Mouse (Mus musculus) midbrain, embryonic 10.5 days (tissue): ENCODE results near the gene Gm8439. TPM values are rescaled to one million over a fixed set of nuclear protein-coding genes. Genes with fewer than 3 reads are reported as not detected.
"Not testable (repeated sequence)": the region's sequence is repeated elsewhere in the genome, so short reads cannot be mapped to it uniquely, and the experiment has no call there.

ENCODE experiments used
- DNase-seq: peaks from one replicate; pipeline ENCODE4 v3.0.0-alpha.2; 2017; ENCODE audit warnings: low spot score
- H3K27ac ChIP-seq: fragments of 300-500 bp; sonication (generic); replicated peaks from 2 replicates; pipeline ENCODE4 v1.5.1; 2016; ENCODE audit warnings: mild to moderate bottlenecking
- H3K27me3 ChIP-seq: fragments of 300-500 bp; sonication (generic); 2 replicates; pipeline ENCODE4 v1.6.1; 2016; ENCODE audit warnings: low read depth, mild to moderate bottlenecking; ENCODE audit not compliant: poor library complexity, severe bottlenecking
- H3K36me3 ChIP-seq: fragments of 300-500 bp; sonication (generic); 2 replicates; pipeline ENCODE4 v1.6.1; 2016; ENCODE audit warnings: mild to moderate bottlenecking, moderate library complexity
- H3K4me1 ChIP-seq: fragments of 300-500 bp; sonication (generic); 2 replicates; pipeline ENCODE4 v1.6.1; 2016
- H3K4me3 ChIP-seq: fragments of 300-500 bp; sonication (generic); 2 replicates; pipeline ENCODE4 v1.5.1; 2016; ENCODE audit warnings: mild to moderate bottlenecking, moderate library complexity
- H3K9me3 ChIP-seq: fragments of 300-500 bp; sonication (generic); replicated peaks from 2 replicates; pipeline ENCODE4 v1.6.1; 2016; ENCODE audit warnings: mild to moderate bottlenecking
- WGBS: fragments of 180-500 bp; shearing (Covaris S2); methylation state at CpG from one replicate; pipeline ENCODE4 v1.1.7; 2016; 5-methylcytosine and 5-hydroxymethylcytosine counted together
- polyA plus RNA-seq: library from polyadenylated mRNA; unstranded; fragments of >200 nt; fragmentation: Nextera tagmentation; extraction: Ambion mirVana; gene quantifications from 2 replicates; pipeline ENCODE4 v1.2.1, GENCODE M21; 2016

Gene Gm8439
- polyA plus RNA-seq, 1 experiment from 2014 or later = not detected

DNA sequence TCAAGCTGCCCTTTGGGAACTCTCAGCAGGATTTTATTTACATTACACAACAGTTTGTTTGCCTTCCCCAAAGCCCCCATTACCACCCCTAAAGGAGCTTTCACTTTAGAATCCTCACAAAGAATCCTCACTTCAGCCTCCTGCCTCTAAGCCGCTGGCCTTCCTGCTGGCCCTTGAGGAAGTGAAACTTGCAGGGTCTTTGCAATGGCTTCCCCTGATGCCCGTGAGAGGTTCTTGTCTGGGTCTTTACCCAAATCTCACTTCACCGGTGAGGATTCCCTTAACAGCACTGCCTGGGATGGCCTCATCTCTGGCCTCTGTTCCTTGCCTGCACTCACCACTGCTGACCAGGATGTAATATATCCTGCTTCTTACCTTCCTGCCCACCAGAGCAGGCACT is 525 bp downstream of the Gm8439 start:
- peak overlapping the region; percentile 38; the same call in 1 of the 2 replicates for H3K27ac ChIP-seq
- H3K4me1 ChIP-seq = peaks cover 18% of the 10 kb centered on the region
- DNase-seq = no peak
- no peaks in the 10 kb centered on the region for H3K36me3 ChIP-seq
- no peak overlapping the region for H3K4me3 ChIP-seq
- no peaks in the 10 kb centered on the region for H3K9me3 ChIP-seq
- peaks cover 26% of the 10 kb centered on the region for H3K27me3 ChIP-seq
- WGBS = 9% methylated on average over 3 of the region's 3 CpGs

DNA sequence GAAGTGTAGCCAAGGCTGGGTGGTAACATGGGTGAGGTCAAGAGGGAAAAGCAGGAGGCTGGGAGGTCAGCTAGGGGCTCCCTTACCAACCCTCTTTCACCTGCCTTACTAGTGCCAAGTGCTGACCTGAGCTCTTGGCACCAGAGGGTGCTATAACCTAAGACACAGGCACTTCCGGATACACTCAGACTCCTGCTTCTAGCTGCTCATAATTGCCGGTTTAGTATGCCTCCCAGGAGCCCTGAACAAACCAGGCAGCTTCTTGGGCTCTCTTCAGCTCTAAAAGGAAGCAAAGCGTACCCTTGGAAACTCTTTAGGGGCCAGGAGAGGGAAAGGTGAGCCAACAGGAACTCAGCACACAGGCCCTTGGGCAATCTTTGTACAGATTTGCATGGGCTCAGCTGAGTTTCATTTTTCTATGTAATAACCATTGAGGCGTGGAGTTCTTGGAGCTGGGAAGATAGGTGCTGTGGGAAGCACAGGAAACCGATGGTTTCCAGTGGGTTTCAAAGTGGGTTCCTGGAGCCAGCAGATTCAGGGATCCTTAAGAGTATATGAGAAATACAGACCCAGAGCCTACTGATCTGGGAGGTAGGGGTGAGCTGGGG is 1.4 kb downstream of the Gm8439 start:
- WGBS = 38% methylated on average over 5 of the region's 5 CpGs
- Histone ChIP-seq H3K27me3 (peaks cover 26% of the 10 kb centered on the region), H3K4me1 (peaks cover 16% of the 10 kb centered on the region), H3K36me3 (no peaks in the 10 kb centered on the region), H3K4me3 (no peak overlapping the region), H3K27ac (no peak overlapping the region), H3K9me3 (no peaks in the 10 kb centered on the region)
- peak; percentile 64 for DNase-seq

DNA sequence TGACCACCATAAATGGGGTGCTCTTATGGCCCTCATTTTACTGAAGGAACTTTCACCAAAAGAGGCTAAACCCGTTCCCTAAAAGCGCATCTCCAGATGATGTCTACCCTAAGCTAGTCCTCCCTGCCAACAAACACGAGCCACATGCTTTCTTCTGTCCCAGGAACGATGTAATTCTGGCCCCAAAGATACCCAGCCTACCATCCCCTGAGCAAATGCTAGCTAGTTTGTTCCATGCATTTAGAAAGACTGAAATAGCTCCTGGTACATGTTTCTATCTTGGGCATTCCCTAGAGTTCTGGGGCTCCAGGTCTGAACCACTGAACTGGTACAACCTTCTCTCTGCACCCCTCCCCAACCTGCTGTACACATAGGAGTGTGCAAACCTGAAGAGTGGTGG is 2.4 kb downstream of the Gm8439 start:
- no peaks in the 10 kb centered on the region for H3K9me3 ChIP-seq
- peaks cover 16% of the 10 kb centered on the region for H3K4me1 ChIP-seq
- DNase-seq = no peak
- peaks cover 26% of the 10 kb centered on the region for H3K27me3 ChIP-seq
- no peak overlapping the region for H3K4me3 ChIP-seq
- no peaks in the 10 kb centered on the region for H3K36me3 ChIP-seq
- no peak overlapping the region for H3K27ac ChIP-seq
- WGBS = 84% methylated on average over 4 of the region's 4 CpGs

DNA sequence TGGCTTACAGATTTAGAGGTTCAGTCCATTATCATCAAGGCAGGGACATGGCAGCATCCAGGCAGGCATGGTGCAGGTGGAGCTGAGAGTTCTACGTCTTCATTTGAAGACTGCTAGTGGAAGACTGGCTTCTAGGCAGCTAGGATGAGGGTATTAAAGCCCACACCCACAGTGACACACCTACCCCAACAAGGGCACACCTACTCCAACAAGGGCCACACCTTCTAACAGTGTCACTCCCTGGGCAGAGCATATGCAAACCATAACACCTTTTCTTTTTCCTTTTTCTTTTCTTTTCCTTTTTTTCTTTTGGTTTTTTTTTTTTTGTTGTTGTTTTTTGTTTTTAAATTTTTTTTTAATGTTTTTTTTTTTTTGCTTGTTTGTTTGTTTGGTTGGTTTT is 7.7 kb downstream of the Gm8439 start:
- peaks cover 14% of the 10 kb centered on the region for H3K4me1 ChIP-seq
- WGBS = 82% methylated on average over 1 of the region's 1 CpGs
- not testable (repeated sequence) for H3K27ac ChIP-seq, H3K27me3 ChIP-seq, H3K9me3 ChIP-seq, H3K4me3 ChIP-seq, H3K36me3 ChIP-seq, DNase-seq

GRCm38 (mm10) chr4:120598922-120599321 is 10.4 kb downstream of the Gm8439 start:
- H3K27ac ChIP-seq = no peak overlapping the region

DNA sequence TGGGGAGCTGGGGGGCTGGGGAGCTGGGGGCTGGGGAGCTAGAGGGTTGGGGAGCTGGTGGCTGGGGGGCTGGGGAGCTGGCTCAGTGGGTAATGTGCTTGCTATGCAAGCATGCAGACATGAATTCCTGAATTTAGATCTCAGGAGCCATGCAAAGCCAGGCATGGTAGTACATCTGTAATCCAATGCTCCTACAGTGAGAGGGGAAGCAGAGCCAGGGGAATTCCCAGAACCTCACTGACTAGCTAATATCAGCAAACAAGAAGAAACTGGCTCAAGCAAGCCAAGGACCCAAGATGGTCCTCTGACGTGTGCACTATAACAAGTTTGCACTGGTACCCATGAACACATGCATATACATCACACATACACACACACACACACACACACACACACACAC is 13.2 kb downstream of the Gm8439 start:
- DNase-seq = no peak
- 75% methylated on average over 1 of the region's 1 CpGs for WGBS
- Histone ChIP-seq H3K36me3 (no peaks in the 10 kb centered on the region), H3K27me3 (no peaks in the 10 kb centered on the region), H3K27ac (no peak overlapping the region), H3K9me3 (no peaks in the 10 kb centered on the region), H3K4me3 (no peak overlapping the region), H3K4me1 (peaks cover 20% of the 10 kb centered on the region)

More at GRCm38 (mm10) chr4:120598922-120599321, 10.4 kb downstream of the Gm8439 start:
- Histone ChIP-seq H3K36me3 (no peaks in the 10 kb centered on the region), H3K4me3 (no peak overlapping the region), H3K4me1 (peaks cover 14% of the 10 kb centered on the region), H3K9me3 (no peaks in the 10 kb centered on the region), H3K27me3 (no peaks in the 10 kb centered on the region)
- 16% methylated on average over 2 of the region's 2 CpGs for WGBS
- no peak for DNase-seq

- no peak overlapping the region for H3K27ac ChIP-seq
- DNase-seq = no peak
- H3K27me3 ChIP-seq = no peaks in the 10 kb centered on the region
- no peaks in the 10 kb centered on the region for H3K36me3 ChIP-seq
- no peak overlapping the region for H3K4me3 ChIP-seq
- H3K4me1 ChIP-seq = peaks cover 27% of the 10 kb centered on the region
- H3K9me3 ChIP-seq = no peaks in the 10 kb centered on the region
- WGBS = 79% methylated on average over 3 of the region's 3 CpGs
These were observed 14.1 kb downstream of the Gm8439 start for GRCm38 (mm10) chr4:120602669-120603068.

- no peaks in the 10 kb centered on the region; the same call in 1 of the 2 replicates for H3K9me3 ChIP-seq
- no peaks in the 10 kb centered on the region for H3K36me3 ChIP-seq
- H3K4me1 ChIP-seq = peaks cover 21% of the 10 kb centered on the region
- no peak overlapping the region for H3K4me3 ChIP-seq
- peak overlapping the region; percentile 72 for H3K27ac ChIP-seq
- 20% methylated on average over 2 of the region's 3 CpGs for WGBS
- no peaks in the 10 kb centered on the region for H3K27me3 ChIP-seq
- DNase-seq = no peak
These were observed 18.4 kb downstream of the Gm8439 start for GRCm38 (mm10) chr4:120606941-120607340.

DNA sequence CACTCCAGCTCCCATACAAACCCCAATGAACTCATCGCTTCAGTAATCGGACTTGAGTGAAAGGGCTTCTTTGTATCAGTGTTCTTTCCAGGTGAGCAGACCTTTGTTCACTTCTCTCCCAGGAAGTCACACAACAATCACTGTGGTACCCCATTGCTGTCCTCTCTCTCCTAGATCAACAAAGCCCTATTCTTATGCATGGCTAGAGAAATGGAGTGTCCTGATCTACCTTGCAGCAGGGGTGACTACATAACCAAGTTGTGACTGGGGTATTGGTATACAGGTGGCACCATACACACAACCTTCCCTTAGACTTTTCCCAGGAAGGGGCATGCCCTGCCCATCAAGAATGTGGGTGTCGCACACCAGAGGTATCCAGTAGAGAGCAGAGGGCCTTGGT is 22.5 kb downstream of the Gm8439 start:
- Histone ChIP-seq H3K27me3 (no peaks in the 10 kb centered on the region), H3K4me1 (peaks cover 60% of the 10 kb centered on the region), H3K36me3 (no peaks in the 10 kb centered on the region), H3K4me3 (no peak overlapping the region), H3K27ac (no peak overlapping the region), H3K9me3 (no peaks in the 10 kb centered on the region; the same call in 1 of the 2 replicates)
- 72% methylated on average over 3 of the region's 3 CpGs for WGBS
- DNase-seq = no peak

GRCm38 (mm10) chr4:120612304-120613080 is 23.9 kb downstream of the Gm8439 start:
- peaks cover 55% of the 10 kb centered on the region for H3K4me1 ChIP-seq
- peak overlapping the region; percentile 42; the same call in 1 of the 2 replicates for H3K27ac ChIP-seq

DNA sequence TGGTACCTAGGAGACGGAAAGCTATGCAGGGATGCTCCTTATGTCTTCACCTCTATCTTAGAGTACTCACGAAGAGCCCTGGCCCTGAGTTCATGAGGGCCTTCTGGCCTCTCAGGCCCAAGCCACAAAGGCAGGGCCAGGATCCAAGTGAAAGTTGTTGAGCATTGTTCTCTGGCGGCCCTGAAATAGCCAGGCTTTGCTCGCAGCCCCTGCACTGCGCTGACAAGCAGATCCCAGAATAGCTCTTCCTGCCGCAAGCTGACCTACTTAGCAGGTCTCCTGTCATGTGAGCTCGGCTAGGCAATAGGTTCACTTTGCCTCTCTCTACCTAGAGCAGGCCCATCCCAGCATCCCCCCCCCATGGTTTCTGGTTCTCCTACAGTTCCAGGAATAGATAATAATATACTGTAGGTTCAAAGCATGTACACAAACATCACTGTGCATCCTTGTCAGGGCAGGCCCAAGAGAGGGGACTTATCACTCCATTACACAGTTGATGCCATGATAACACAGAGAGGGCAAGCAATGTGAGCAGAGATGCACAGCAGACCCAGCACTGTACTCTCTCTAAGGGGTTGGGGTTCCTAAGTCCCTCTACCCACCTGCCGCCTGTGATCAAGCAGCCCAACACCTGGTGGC is 25.3 kb downstream of the Gm8439 start:
- Histone ChIP-seq H3K27me3 (peaks cover 5% of the 10 kb centered on the region; the same call in 1 of the 2 replicates), H3K4me1 (peaks cover 55% of the 10 kb centered on the region), H3K36me3 (no peaks in the 10 kb centered on the region), H3K4me3 (no peak overlapping the region), H3K27ac (peak overlapping the region; percentile 42; the same call in 1 of the 2 replicates), H3K9me3 (no peaks in the 10 kb centered on the region)
- no peak for DNase-seq
- 59% methylated on average over 8 of the region's 8 CpGs for WGBS

More at GRCm38 (mm10) chr4:120612304-120613080, 23.9 kb downstream of the Gm8439 start:
- no peaks in the 10 kb centered on the region for H3K36me3 ChIP-seq
- peak; percentile 57 for DNase-seq
- H3K4me3 ChIP-seq = no peak overlapping the region
- no peaks in the 10 kb centered on the region; the same call in 1 of the 2 replicates for H3K9me3 ChIP-seq
- 23% methylated on average over 9 of the region's 9 CpGs for WGBS
- no peaks in the 10 kb centered on the region for H3K27me3 ChIP-seq

DNA sequence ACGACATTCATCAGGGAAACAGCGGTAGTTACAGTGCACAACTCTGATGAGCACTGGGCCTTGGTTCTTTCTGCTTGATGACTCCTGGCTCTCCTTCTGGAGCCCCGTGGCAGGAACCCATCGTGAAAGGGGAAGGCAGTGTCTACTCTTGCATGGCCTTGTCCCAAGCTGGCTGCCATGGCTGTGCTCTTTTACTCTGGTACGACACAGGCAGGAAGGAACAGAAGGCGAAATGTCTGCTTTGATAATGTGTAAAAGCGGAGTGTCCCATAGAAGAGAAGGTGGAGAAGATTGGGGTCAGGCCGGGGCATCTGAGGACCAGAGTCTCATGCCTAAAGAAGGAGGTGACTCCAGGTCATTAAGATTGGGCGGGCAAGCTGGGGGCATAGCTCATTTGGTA is 26.1 kb downstream of the Gm8439 start:
- WGBS = 81% methylated on average over 9 of the region's 9 CpGs
- DNase-seq = no peak
- no peaks in the 10 kb centered on the region for H3K36me3 ChIP-seq
- no peak overlapping the region for H3K4me3 ChIP-seq
- no peaks in the 10 kb centered on the region for H3K9me3 ChIP-seq
- peaks cover 5% of the 10 kb centered on the region; the same call in 1 of the 2 replicates for H3K27me3 ChIP-seq
- H3K27ac ChIP-seq = no peak overlapping the region
- peaks cover 55% of the 10 kb centered on the region for H3K4me1 ChIP-seq
